Mouse (Mus musculus) spleen, embryonic (tissue): Measurements from ENCODE around the gene Nr2c2.
"Not testable (repeated sequence)": the region's sequence is repeated elsewhere in the genome, so short reads cannot be mapped to it uniquely, and the experiment has no call there.

Experiments used
- CTCF ChIA-PET: fragments of 350-600 bp; sonication (Branson Sonifier 250); formaldehyde crosslinking; loops from one replicate; lab custom pipeline; 2022; lab: Charles Lee

Gene Nr2c2

DNA sequence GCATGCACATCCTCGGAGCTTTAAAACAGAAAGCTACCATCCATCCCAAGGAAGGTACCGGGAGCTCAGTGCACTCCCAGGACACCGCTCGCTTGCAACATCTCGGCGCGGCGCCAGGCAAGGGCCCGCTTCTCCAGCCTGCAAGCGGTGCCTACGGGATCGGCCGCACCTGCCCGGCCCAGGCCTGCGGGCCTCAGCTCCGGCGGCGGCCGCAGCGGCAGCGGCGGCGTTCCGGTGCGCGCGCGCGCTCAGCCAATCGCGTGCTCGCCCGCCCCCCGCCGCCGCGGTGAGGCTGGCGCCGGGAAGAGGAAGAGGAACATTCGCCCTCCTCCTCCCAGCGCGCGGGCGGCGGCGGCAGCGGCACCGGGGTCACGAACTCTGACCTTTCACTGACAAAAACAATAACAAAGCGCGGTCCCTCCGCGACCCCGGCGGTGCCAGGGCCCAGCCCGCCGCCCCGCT lies at the start of gene Nr2c2:
Gene Nr2c2, plus strand, starts transcription at position 261 of the 462 bp plus-strand sequence.
- CTCF ChIA-PET: interaction anchor here (0.7 kb wide), 1 partner anchor 93 kb away, joined by 3 read pairs; no protein-coding TSS in a partner anchor

DNA sequence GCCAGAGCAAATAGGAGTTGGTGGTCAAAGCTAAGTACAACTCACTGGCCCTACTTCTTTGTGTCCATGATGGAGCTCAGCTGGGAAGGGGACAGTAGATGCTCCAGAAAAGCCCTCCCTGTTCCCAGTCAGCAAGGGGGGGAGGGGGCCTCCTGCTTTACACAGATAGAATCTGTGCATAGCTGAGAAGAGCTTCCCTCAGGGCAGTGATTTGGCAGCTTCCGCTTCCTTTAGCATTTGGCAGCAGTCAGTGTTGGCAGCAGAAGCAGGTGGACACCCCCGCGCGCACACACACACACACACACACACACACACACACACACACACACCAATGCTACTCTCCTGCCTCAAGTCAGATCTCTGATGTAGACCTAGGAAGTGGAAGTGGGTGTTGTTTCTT lies 49.1 kb upstream of the Nr2c2 start:
- CTCF ChIA-PET: no interaction called here

DNA sequence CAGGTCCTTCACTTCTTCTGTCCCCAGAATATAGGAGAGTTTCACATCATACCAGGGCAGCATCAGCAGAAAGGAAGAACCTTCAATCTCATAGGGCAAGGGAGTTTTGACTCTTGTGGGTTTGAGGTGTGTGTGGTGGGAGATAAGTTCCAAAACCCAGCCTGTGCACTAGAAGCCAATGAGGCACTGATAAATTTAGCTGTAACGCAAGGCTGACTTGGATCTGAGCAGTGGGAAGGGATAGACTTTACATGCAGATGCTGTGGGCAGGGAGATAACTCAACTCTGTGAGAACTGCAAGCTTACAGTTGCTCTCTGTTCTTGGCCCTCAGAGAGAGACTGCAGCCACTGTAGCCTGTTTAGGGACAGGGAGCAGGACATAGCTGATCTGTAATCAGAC lies 48.3 kb upstream of the Nr2c2 start:
- CTCF ChIA-PET: no interaction called here

DNA sequence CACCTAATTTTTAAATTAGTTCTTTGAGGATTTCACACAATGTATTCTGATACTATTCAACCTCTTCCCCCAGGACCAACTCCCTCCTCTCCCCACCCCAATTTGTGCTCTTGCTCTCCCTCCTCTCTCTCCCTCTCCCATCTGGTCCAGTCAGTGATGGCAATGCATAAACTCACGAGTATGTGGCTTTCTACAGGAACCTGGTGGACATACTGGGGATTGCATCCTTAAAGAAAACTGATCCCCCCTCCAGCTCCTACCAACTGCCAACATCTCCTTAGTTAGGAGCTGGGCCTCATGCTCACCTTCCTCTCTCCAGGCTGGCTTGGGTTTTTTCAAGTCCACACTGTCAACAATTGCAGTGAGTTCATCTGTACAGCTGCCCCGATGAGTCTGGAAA lies 33.4 kb upstream of the Nr2c2 start:
- CTCF ChIA-PET: no interaction called here

DNA sequence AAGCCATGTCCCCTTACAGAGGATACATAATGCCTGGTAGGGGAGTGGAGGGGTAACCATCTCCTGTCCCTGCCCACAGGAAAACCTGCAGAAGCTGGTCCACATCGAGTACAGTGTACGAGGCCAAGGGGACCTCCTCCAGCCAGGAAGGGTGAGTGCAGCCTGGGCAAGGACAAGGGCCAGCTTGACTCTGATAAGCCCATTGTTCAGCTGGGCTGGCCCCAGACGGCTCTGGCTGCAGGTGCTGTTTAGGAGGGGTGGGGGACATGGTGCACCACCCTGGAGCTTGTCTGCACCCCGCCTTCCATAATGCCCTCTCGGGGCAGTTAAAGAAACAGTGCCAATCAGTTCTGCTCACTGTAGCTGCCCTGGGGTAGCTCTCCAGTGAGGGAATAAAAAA lies 29.5 kb upstream of the Nr2c2 start:
- CTCF ChIA-PET: no interaction called here

DNA sequence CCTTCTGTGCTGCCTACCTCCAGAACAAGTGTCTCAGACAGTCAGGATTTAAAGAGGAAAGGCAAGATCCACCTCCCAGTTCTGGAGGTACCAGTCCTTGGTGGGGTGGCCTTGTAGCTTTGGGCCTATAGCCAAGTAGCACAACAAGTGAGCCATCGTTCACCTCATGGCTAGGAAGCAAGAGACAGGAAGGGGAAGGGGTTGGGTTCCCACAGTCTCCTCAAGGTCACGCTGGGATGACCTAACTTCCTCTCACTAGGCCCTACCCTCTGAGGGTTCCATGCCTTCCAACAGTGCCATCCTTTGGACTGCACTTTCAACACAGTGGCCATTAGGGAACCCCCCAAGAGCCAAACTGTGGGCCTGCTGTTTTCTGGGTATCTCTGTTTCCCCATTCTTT lies 27.7 kb upstream of the Nr2c2 start:
- CTCF ChIA-PET: no interaction called here

DNA sequence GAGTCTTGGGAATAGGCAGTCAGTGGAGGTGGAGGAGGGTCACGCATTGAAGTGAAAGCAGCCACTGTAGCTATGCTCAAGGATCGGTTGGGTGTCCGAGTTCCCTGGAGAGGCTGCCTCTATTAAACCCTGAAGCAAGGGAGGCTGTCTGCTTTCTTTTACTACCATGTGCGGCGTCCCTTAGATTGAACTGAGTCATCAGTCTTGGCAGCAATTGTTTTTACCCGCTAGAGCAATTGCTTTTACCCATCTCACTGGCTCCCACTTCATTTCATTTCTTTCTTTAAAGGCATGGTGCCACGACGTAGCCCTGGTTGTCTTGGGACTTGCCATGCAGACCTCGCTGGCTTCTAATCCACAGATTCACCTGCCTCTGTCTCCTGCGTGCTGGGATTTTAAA lies 27.1 kb upstream of the Nr2c2 start:
- CTCF ChIA-PET: no interaction called here

DNA sequence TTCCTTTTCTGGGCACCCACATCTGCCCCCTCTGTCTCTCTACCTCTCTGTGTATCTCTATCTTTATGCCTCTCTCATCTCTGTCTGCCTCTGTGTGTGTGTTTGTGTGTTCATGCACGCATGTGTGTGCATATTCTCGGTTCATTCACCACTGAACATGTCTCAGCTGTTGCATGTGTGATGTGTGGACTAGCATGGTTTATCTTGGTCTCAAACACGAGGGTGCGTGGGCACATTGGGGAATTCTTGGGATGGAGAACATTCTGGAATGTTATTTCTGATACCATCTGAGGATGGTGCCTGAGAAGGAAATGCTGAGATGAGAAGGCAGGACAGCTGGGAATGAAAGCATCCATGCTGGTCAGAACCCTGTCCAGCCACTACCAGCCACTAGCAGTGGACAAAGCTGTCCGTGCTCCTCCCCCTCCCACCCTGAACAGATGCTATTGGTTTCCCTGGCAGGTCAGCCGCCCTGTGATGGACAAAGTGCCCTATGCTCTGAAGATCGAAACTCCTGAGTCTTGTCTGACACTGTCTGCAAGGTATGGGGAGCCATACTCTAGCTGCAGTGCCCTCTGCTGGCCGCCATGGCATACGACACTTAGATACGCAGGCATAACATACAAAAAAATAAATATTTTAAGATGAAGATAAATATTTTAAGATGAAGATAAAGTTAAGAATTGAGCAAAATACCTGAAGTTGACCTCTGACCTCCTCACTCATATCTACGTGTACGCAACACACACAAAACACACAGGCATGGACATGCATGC lies 25.3 kb upstream of the Nr2c2 start:
- CTCF ChIA-PET: no interaction called here

DNA sequence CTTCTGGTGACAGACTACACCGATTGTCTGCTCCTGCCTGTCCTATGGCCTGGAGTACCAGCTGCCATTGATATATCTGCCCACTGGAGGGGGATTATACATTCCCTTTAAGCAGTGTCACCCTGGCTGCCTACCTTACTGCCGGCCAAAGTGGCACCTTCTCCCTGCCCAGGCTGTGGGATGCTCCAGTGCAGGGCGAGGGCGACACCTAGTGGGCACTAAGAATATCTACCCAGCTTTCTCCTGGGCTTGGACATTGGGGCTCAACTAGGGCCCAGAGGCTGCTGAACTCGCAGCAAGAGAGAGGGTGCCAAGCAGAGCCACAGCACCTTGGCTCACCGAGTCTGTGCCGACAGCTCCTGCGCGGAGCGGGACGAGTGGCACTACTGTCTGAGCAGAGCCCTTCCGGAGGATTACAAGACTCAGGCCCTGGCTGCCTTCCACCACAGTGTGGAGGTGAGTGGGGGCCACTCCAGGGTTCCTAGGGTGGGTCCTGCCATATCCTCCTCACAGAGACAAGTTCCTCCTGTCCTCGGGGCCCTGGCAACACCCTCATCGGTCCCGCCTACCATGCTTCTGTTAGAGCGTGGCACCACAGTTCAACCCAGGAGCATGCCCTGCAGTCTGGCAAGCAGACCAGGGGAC lies 23.9 kb upstream of the Nr2c2 start:
- CTCF ChIA-PET: interaction anchor here (0.6 kb wide), 1 partner anchor 198 kb away, joined by 3 read pairs; no protein-coding TSS in a partner anchor

DNA sequence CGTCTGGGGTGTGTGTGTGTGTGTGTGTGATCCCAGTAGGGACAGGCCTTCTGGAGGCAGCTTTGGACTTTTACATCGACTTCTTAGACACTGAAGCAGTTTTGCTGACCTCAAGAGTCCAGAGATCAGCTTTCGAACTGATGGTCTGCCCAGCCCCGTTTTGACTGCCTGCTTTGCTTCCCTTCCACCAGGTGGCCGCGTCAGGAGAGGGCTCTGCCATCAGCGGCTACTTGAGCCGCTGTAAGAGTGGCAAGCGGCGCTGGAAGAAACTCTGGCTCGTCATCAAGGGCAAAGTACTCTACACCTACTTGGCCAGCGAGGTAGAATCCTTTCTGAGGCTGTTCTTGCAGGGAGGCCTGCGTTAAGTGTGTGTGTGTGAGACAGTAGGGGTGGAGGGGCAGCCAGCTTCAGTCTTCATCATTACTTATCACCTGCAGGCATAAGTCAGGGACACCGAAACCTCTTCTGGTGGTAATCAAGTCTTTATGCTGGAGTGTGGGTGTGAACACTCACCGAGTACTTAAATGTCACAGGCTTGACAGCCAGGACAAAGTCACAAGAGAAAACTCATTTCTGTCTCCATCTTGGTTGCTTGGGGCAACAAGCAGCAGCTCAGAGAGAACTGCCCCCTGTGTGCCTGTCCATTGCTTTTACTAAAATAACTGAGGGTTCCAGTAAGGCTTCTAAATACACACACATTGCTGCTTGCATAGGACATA lies 19.9 kb upstream of the Nr2c2 start:
- CTCF ChIA-PET: no interaction called here

DNA sequence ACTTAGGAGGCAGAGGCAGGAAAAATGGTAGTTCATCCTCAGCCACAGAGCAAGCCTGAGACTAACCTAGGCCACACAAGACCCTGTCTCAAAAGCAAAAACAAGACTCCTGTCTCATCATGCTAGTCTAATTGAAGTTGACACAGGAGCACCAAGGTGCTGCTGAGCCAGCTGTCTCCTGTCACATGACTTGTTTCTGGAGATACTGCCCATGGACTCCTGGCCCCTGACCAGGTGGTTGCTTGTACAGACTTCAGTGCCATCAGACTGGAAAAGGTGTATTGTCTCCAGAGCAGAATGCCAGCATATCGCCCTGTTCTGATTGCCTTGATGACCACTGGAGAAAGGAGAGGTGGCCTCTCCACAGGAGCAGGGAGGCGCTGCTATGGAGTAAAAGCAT lies 10.5 kb upstream of the Nr2c2 start:
- CTCF ChIA-PET: no interaction called here

DNA sequence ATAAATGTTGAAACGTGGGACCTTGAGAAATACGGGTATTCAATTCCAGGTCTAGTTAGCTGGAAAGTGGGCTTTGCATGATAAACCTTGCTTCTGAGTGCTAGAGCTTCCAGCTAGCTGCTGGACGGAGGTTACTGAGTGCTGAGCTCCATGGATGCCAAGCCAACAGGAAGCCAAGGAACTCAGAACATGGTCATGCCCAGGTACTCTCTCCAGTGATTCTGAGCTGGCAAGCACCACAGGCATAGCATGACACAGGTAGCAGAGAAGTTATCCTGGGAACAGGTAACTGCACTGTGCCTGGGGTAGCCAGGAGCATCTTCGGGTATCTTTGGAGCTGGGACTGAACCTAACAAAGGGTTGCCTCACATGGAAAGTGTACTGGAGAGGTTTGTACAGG lies 8.4 kb upstream of the Nr2c2 start:
- CTCF ChIA-PET: no interaction called here

DNA sequence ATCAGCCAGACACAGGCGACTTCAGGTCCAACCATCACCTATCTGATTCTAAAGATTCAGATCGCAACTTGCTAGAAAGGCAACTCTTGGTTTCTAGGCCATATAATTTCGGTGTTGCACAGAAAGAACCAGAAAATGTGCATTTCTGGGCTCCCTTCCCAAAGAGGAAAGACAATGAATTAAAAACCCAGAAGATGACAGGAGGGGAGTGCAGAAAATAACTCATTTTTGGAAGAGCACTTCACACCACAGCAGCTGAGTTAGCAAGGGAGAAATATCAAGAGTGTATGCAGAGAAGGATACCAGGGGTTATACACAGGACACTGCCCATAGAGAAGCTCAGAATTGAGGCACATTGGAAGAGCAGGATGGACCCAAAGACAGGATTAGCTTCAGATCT lies 6.3 kb upstream of the Nr2c2 start:
- CTCF ChIA-PET: no interaction called here

DNA sequence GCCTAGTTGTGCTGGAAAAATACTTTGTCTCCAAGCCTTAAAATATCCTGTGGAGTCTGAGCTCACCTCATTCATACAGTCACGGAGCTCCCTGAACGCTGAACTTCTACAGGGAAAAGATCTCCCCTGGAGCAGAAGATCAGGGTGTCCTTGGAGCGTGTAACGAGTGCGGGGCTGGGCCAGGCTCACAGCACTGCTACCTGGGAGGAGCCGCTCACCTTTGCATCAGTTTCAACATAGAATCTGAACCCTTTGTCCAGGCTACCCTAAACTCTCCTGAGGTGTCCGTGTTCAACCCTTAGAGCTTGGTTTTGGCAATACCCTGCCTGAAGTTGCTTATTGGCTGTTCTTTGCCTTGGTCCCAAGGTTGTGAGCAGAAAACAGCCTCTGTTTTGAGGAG lies 2.0 kb upstream of the Nr2c2 start:
- CTCF ChIA-PET: not testable (repeated sequence)

DNA sequence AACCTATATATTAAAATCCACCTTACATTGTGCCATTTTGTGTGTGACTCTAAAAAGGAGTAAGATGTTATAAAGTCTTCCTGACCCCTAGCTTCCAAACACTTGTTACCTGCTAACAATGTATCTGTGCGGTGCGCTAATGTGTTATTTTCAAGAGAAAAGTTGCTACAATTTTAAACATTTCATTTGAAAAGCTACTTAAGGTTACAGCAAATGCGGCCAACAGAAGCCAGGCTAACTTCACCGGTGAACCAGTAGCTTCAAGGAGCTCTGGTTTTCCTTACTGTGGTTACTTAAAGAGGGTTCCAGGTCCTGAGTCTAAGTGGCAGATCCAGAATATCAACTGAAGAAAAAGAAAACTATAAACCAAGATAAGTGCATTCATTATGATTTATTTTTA lies 1.2 kb upstream of the Nr2c2 start:
- CTCF ChIA-PET: no interaction called here

DNA sequence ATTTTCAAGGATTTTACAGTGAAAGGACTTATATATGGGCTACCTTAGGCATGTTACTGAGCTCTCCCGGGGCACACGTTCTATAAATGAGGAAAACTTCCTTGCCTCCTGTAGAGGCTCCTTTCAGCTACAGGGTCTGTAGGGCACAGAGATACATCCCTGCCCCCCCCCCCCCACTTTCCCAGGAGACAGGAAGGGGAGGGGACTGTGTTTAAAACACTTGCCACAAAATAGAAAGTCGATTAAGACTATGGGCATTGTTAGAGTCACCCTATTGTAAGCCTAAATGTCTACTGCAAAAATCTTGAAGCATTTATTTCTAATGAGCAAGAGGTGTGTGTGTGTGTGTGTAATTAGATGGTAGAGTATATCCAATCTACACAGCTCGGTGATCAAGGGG lies 693 bp upstream of the Nr2c2 start:
- CTCF ChIA-PET: interaction anchor here (0.6 to 0.7 kb wide), 2 partner anchors 94 to 182 kb away, joined by 3 to 4 read pairs; no protein-coding TSS in a partner anchor

DNA sequence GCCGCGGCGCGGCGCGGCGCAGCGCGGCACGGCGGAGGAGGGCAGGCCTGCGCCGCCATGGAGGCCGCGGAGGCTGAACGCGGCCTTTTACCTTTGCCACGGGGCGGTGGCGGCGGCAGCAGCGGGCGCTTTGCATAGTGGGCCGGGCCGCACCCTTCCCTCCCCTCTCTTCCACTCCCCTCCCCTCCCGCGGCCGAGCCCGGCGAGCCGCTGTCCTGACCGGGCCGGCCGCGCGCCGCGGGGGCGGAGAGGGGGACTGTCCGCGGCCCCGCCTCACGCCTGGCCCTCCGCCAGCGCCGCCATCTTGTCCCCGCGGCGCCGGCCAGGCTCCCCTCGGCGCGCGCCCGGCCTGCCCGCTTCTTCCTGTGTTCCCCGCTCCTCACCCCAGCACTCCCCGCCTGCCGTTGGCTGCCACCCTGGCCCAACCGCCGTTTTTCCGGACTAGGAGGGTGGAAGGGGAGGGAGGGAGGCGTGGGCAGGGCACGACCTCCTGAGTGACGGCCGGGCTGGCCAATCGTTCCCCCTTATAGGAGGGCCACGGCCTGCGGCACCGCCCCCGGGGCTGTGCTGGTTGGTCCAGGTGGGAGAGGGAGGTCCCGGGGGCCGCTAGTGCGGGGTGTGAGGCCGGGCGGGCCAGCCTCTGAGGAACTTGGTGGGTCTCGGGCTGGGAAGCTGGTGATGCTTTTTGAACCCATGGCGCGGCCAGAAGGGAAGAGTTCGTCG lies 738 bp downstream of the Nr2c2 start:
- CTCF ChIA-PET: no interaction called here

DNA sequence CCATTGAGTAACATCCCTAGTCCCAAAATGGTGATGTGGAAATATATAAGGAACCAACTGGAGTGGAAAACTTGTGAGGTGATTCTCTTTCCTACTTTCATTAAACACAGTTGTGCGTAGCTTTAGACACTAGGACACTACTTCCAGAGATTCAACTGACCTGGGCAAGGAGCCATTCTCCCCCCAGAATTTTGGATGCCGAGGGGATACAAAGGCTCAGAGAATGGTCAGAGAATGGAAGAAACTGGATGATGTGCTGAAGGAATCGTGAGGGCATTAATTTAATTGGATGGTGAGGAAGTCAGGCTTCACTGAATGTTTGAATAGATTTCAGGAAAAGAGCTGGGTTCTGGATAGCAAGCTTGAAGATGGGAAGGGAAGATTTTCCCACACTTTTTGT lies 1.5 kb downstream of the Nr2c2 start:
- CTCF ChIA-PET: no interaction called here

DNA sequence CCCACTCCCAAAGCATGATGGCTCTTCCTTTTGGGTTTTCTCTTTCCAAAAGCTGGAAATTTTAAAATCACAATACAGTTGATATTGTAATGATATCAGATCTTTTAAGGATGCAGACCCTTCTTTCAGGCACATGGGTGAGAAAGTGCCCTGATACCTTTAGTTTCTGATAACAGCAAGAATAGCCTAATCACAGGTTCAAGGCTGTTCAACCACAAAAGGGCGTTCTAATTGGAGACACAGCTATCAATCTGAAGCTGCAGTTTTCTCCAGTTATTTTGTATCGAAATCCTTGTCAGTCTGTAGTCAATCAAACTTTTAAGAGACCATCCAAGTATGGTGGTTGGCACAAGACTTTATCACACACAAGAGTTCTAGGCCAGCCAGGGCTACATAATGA lies 2.7 kb downstream of the Nr2c2 start:
- CTCF ChIA-PET: interaction anchor here (0.9 kb wide), 1 partner anchor 10 kb away, joined by 3 read pairs; no protein-coding TSS in a partner anchor

DNA sequence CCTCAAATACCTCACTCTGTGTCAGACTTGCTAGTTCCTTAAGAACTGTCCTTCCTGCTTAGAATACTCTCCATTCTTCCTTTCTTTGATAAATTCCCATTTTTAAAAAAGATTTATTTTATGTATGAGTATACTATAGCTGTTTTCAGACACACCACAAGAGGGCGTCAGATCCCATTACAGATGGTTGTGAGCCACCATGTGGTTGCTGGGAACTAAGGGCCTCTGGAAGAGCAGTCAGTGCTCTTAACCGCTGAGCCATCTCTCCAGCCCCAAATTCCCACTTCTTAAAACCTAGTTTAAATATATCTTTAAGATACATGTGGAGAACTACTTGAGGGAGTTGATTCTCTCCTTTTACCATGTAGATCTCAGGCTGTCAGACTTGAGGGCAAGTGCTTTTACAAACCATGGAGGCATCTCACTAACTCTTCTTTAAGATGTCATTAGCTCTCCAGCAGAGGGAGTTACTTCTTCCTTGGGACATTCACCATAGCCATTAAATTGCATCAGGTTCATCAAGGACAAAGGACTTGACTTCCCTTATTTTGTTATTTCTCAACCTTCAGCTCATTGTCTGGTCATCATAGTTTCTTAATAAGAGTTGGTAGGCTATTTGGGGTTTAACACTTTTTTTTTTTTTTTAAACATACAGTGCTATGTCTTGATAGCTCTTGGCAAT lies 9.6 kb downstream of the Nr2c2 start:
- CTCF ChIA-PET: interaction anchor here (0.6 to 1.1 kb wide), 2 partner anchors 76 to 591 kb away, joined by 3 read pairs; no protein-coding TSS in a partner anchor

DNA sequence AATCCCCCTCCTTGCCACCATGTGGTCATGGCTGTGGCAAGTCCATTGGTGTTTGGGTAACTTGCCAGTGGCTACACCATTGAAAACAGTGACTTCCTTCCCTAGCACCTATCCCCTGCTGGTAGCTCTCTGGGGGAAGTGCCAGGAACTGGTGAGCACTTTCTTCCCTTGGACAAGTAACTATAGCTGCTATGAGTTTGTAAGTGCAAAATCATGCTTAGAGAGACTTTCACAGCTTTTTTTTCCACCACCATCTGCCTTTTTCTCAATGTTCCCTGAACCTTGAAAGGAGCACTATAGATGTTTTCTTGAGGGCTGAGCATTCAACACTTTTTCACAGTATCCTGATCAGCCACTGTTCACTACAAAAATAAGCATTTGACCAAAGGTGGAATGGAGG lies 33.4 kb downstream of the Nr2c2 start:
- CTCF ChIA-PET: no interaction called here
